Mouse (Mus musculus) lung, adult 2 months (tissue): ENCODE measurements around the gene Tbc1d24. TPM values are rescaled to one million over a fixed set of nuclear protein-coding genes. Genes with fewer than 3 reads are reported as not detected.
A peak's percentile ranks its signal among the peaks of the same experiment; 100 is the strongest.

Experiments used
- DNase-seq: peaks from one replicate; pipeline ENCODE4 v3.0.0; 2022
- H3K4me1 ChIP-seq: fragments of 200-500 bp; 2 replicates; pipeline ENCODE4 v1.6.1; 2011; ENCODE audit warnings: low read length; ENCODE audit not compliant: control insufficient read depth, insufficient read depth
- H3K4me3 ChIP-seq: fragments of 200-500 bp; replicated peaks from 2 replicates; pipeline ENCODE3; 2011; ENCODE audit warnings: low read depth, mild to moderate bottlenecking, control low read depth, low read length; ENCODE audit errors: extremely low read depth
- CTCF ChIP-seq: fragments of 200-500 bp; IDR thresholded peaks from 2 replicates; pipeline ENCODE4 v1.5.1; 2011; ENCODE audit warnings: mild to moderate bottlenecking, low read length, control low read depth; ENCODE audit not compliant: insufficient read depth
- POLR2A ChIP-seq: fragments of 200-500 bp; IDR thresholded peaks from 2 replicates; pipeline ENCODE4 v1.6.1; 2011; ENCODE audit warnings: low read depth, mild to moderate bottlenecking, control low read depth, low read length, borderline replicate concordance; ENCODE audit errors: extremely low read depth
- WGBS: fragments of 180-500 bp; shearing (Covaris S2); methylation state at CpG from one replicate; pipeline ENCODE4 v1.1.7; 2018; 5-methylcytosine and 5-hydroxymethylcytosine counted together
- polyA plus RNA-seq: library from polyadenylated mRNA; depleted of rRNA; stranded (reverse); fragments of >200 nt; gene quantifications from 2 replicates; pipeline ENCODE4 v1.2.3, GENCODE M21; 2012

Gene Tbc1d24
- polyA plus RNA-seq, 1 experiment = 30.2 TPM

DNA sequence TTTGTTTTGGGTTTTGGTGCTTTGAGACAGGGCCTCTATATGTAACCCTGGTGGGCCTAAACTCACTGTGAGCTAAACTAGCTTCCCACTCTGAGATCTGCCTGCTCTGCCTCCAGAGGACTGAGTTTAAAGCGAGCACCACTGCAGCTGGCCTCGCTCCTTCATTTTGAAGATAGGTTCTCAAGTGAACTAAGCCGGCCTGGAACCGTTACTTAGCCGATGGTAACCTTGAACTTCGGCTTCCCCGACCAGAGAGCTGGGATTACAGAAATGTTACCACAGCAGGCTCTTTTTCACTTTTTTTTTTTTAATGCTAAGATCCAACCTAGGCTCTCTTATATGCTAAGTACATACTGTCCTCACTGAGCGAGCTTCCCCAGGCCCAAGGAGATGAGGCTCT lies 12.1 kb downstream of the Tbc1d24 start:
- Histone ChIP-seq H3K4me1 (no peaks in the 10 kb centered on the region), H3K4me3 (no peak overlapping the region)
- 92% methylated on average over 8 of the region's 8 CpGs for WGBS
- DNase-seq = no peak
- TF ChIP-seq CTCF (no peak), POLR2A (no peak)

DNA sequence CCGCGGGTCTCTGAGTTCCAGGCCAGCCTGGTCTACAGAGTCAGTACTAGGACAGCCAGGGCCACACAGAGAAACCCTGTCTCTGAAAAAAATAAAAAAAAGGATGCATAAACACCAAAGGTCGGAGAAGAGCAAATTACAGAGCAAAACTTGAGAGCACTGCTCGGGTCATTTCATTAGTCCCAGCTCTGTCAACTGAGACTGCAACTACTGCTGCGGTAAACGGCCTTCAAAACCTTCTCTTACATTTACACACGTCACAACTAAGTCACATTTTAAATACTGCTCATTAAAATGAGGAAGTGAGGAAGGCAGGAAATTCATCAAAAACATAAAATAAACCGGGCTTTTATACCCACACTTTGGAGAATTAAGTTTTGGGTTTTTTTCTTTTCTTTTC lies 12.5 kb downstream of the Tbc1d24 start:
- no peak for DNase-seq
- WGBS = 72% methylated on average over 8 of the region's 8 CpGs
- TF ChIP-seq POLR2A (no peak), CTCF (no peak)
- H3K4me3 ChIP-seq = no peak overlapping the region
- no peaks in the 10 kb centered on the region for H3K4me1 ChIP-seq

DNA sequence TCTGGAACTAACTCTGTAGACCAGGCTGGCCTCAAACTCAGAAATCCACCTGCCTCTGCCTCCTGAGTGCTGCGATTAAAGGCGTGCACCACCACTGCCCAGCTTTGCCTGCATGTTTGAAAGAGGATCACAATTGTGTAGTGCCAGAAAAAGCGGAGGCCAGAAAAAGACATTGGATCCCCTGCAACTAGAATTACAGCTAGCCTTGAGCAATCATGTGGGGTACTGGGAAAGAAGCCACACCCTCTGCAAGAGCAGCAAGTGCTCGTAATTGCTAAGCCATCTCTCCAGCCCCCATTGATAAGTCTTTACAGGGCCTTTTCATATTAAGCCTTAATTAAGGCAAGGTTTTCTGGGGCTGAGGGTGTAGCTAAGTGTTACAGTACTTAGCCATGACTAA lies 13.9 kb downstream of the Tbc1d24 start:
- no peaks in the 10 kb centered on the region for H3K4me1 ChIP-seq
- TF ChIP-seq POLR2A (no peak), CTCF (no peak)
- WGBS = 79% methylated on average over 4 of the region's 4 CpGs

DNA sequence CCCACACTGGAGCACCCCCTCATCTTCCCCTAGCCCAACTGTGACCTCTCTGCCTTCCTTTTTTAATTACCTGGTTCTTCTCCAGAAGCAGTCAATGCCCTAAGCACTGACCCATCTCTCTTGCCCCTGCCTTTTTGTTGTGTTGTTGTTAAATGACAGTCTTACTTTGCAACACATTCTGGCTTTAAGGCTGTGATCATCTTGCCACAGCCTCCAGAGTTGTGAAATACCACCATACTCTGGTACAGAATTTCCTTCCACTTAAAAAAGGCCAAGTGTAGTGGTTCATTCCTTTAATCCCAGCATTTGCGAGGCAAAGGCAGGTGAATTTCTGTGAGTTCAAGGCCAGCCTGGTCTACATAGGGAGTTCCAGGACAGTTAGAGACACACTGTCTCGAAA lies 14.4 kb downstream of the Tbc1d24 start:
- TF ChIP-seq CTCF (no peak), POLR2A (no peak)
- Histone ChIP-seq H3K4me3 (no peak overlapping the region), H3K4me1 (no peaks in the 10 kb centered on the region)
- 80% methylated on average over 2 of the region's 2 CpGs for WGBS
- no peak for DNase-seq

More for the DNA sequence above, 13.9 kb downstream of the Tbc1d24 start:
- no peak overlapping the region for H3K4me3 ChIP-seq
- DNase-seq = no peak

DNA sequence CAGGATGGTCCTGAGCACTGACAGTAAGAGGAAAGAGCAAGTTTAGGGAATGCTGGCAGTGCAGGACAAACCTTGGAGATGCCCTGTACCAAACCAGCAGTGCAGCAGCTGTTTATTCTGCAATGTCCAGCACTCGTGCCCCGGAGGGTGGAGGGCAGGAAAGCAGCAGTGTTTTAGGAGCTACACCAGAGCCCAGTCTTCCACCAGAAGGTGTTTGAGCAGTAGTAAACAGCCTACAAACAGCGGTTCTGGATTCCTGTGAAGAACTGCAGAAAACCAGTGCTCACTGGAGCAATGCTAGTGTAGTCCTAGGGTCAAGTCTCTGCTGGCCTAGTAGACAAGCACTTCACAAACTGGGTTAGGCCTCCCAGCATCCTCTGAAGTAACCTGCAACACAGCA lies 31.1 kb downstream of the Tbc1d24 start:
- no peaks in the 10 kb centered on the region for H3K4me1 ChIP-seq
- no peak for DNase-seq
- TF ChIP-seq POLR2A (no peak), CTCF (no peak)
- 74% methylated on average over 3 of the region's 3 CpGs for WGBS
- no peak overlapping the region for H3K4me3 ChIP-seq

DNA sequence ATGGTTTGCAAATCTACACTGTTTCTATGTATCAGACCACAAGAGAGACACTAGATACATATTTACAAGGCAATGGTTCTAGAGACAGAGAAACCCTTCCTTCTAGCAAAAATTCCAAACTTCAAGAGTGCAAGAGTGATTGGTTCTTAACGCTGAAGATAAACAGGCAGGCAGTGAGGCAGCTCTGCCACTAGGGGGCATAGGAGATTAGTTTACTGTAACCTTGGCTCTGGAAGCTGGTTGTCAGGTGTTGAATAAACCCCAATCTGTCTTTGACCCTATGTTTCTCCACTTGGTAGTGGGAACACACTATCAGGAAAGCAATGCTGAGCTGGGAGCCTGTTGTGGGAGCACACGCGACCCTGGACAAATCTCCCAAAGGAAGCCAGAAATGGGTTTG lies 31.9 kb downstream of the Tbc1d24 start:
- peak; percentile 77 for TF ChIP-seq CTCF
- TF ChIP-seq POLR2A = no peak
- Histone ChIP-seq H3K4me3 (no peak overlapping the region), H3K4me1 (no peaks in the 10 kb centered on the region)
- peak; percentile 57 for DNase-seq
- 2% methylated on average over 3 of the region's 3 CpGs for WGBS

DNA sequence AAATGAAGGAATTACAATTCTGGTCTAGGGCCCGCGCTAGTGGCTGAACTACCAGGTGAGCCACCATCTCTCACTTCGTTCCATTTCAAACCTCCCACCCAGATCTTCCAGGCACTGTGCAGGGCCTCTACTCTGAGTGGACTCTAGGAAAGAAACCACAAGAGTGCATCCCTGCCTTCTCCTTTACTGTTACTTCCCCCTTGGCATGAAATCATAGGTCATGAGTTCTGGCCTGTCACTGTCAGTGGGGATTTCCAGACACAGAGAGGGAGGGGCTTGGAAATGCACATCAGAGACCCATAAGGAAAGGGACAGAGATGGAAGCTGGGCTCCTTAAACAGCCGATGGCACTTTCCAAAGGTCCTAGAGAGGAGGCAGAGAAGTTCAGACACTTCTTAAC lies 33.6 kb downstream of the Tbc1d24 start:
- no peak for DNase-seq
- Histone ChIP-seq H3K4me1 (peaks cover 3% of the 10 kb centered on the region; the same call in 1 of the 2 replicates), H3K4me3 (no peak overlapping the region)
- no peak for TF ChIP-seq CTCF
- TF ChIP-seq POLR2A = no peak
- WGBS = 79% methylated on average over 4 of the region's 4 CpGs

DNA sequence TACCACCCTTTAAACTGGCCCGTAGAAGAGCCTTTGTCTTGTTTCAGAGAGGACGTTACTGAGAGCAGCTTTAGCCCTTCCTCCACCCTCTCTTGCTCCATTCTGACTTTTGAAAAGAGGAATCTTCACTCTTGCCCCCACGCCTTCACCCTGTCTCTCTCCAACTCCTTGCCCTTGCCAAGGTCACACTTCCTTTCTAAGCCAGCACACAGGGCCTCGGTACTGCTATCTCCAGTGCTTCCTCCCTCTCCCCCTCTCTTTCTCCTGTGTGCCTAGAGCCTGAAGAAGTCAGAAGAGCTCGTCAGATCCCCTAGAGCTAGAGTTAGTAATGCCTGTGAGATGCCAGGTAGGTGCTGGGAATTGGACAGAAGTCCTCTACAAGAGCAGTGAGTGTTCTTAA lies 34.6 kb downstream of the Tbc1d24 start:
- no peak for DNase-seq
- H3K4me3 ChIP-seq = no peak overlapping the region
- TF ChIP-seq CTCF (no peak), POLR2A (no peak)
- peaks cover 3% of the 10 kb centered on the region; the same call in 1 of the 2 replicates for H3K4me1 ChIP-seq
- WGBS = 58% methylated on average over 5 of the region's 5 CpGs

DNA sequence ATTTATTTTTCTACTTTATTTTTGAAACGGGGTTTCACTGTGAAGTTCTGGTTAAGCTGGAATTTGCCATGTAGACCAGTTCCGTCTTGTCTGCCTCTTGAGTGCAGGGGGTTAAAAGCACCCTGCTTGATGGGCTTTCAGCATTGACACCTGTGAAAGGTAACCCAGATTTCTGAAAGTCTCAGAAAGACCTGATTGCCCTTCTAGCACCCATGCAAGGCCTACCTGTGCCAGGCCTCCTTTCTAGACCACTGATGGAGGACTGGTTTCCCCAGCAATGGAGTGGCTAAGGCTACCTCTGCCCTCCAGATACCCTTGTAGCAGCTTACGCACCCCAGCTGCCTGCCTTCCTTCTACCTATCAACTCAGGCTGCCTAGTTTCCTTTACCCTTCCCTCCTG lies 35.2 kb downstream of the Tbc1d24 start:
- 45% methylated on average over 3 of the region's 3 CpGs for WGBS
- no peak for DNase-seq
- TF ChIP-seq POLR2A (no peak), CTCF (no peak)
- Histone ChIP-seq H3K4me3 (no peak overlapping the region), H3K4me1 (peaks cover 3% of the 10 kb centered on the region; the same call in 1 of the 2 replicates)

DNA sequence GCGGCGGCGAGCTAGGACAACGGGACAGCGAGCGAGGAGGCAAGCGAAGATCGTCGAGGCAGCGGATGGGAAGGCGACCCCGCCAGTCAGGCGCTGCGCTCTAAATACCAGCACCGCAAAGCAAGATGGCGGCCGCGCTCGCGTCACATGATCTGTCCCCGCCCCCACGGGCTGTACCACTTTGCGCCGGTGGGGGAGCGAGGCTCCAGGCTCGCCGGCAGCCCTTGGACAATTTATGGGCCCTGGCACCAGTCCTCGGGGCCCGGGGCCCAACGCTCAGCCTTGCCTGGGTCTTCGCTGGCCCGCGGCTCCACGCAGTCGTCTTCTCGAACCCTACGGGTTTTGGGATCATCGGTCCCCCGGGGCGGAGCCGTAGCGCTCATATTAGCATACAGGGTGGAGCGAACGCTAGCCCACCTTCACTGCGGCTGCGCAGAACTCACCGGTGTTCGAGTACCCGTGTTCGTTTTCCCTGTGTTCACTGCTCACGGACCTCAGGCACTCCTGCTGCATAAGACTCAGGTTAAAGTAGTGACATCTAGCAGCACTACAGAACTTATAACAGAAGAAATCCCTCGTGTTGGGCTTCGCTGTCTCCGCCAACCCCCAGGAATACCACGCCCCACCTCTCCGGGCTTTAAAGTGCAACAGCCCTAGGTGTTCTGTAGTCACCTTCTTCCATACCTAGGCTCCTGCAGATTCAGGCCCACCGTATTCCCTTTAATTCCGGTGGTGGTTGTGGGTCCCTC lies 35.9 kb downstream of the Tbc1d24 start, which contains the start of gene Atp6v0c:
TSS of gene Atp6v0c (minus strand) at position 386 of the 749 bp plus-strand sequence.
- DNase-seq = peak; percentile 96
- no peak for TF ChIP-seq CTCF
- TF ChIP-seq POLR2A = peak; percentile 97
- Histone ChIP-seq H3K4me3 (peak within 1 kb of the TSS; percentile 87), H3K4me1 (peaks cover 3% of the 10 kb centered on the region; the same call in 1 of the 2 replicates)
- WGBS = under 1% methylated on average over 58 of the region's 58 CpGs
